Mouse (Mus musculus) embryonic facial prominence, embryonic 11.5 days (tissue): ENCODE measurements around the gene Rps2. TPM values are rescaled to one million over a fixed set of nuclear protein-coding genes. Genes with fewer than 3 reads are reported as not detected.

Source experiments
- ATAC-seq: fragments of 200-750 bp; cut with Nextera tagmentation; replicated peaks from 2 replicates; pipeline ENCODE4 v1.8.0; 2017; ENCODE audit warnings: low read depth; ENCODE audit not compliant: insufficient number of reproducible peaks, low FRiP score, low TSS enrichment
- DNase-seq: peaks from one replicate; pipeline ENCODE4 v3.0.0-alpha.2; 2015; ENCODE audit warnings: low spot score
- H3K27ac ChIP-seq: fragments of 300-500 bp; sonication (generic); replicated peaks from 2 replicates; pipeline ENCODE4 v1.5.1; 2014; ENCODE audit warnings: mild to moderate bottlenecking, low read depth, low read length, control low read depth
- H3K27me3 ChIP-seq: fragments of 300-500 bp; sonication (generic); 2 replicates; pipeline ENCODE4 v1.6.1; 2014; ENCODE audit warnings: mild to moderate bottlenecking, low read length, moderate library complexity, mixed read lengths; ENCODE audit not compliant: control insufficient read depth, insufficient read depth
- H3K36me3 ChIP-seq: fragments of 300-500 bp; sonication (generic); replicated peaks from 2 replicates; pipeline ENCODE4 v1.6.1; 2014; ENCODE audit warnings: low read depth, mild to moderate bottlenecking, low read length, moderate library complexity, mixed read lengths; ENCODE audit not compliant: control insufficient read depth, insufficient read depth
- H3K4me1 ChIP-seq: fragments of 300-500 bp; sonication (generic); 2 replicates; pipeline ENCODE4 v1.6.1; 2014; ENCODE audit warnings: low read length, mixed read lengths; ENCODE audit not compliant: control insufficient read depth, insufficient read depth
- H3K4me2 ChIP-seq: fragments of 300-500 bp; sonication (generic); 2 replicates; pipeline ENCODE4 v1.6.1; 2014; ENCODE audit warnings: low read depth, mild to moderate bottlenecking, control low read depth, low read length, moderate library complexity
- H3K4me3 ChIP-seq: fragments of 300-500 bp; sonication (generic); 2 replicates; pipeline ENCODE4 v1.5.1; 2014; ENCODE audit warnings: low read depth, low read length, control low read depth
- H3K9ac ChIP-seq: fragments of 300-500 bp; sonication (generic); replicated peaks from 2 replicates; pipeline ENCODE4 v1.6.1; 2014; ENCODE audit warnings: mild to moderate bottlenecking, control low read depth, low read length
- H3K9me3 ChIP-seq: fragments of 300-500 bp; sonication (generic); replicated peaks from 2 replicates; pipeline ENCODE4 v1.6.1; 2016; ENCODE audit warnings: mild to moderate bottlenecking, low read length, inconsistent platforms, mixed read lengths; ENCODE audit not compliant: control insufficient read depth
- WGBS: fragments of 180-500 bp; shearing (Covaris S2); extraction: QIAGEN DNeasy Blood & Tissue Kit; methylation state at CpG from one replicate; pipeline ENCODE4 v1.1.7; 2014; 5-methylcytosine and 5-hydroxymethylcytosine counted together
- polyA plus RNA-seq: library from polyadenylated mRNA; unstranded; fragments of >200 nt; fragmentation: Nextera tagmentation; extraction: Ambion mirVana; gene quantifications from 2 replicates; pipeline ENCODE4 v1.2.1, GENCODE M21; 2014

Gene Rps2
- polyA plus RNA-seq, 1 experiment from 2014 or later = 1,371 TPM

GRCm38 (mm10) chr17:24766266-24766875 lies 48.5 kb downstream of the Rps2 start:
- Histone ChIP-seq H3K9me3 (no peaks in the 10 kb centered on the region), H3K27ac (no peak overlapping the region), H3K36me3 (no peaks in the 10 kb centered on the region), H3K4me3 (no peak overlapping the region), H3K27me3 (no peaks in the 10 kb centered on the region), H3K4me1 (peaks cover 1% of the 10 kb centered on the region), H3K4me2 (no peak overlapping the region), H3K9ac (no peak overlapping the region)
- DNase-seq (no peak), ATAC-seq (no peak)
- WGBS = 22% methylated on average over 12 of the region's 12 CpGs

GRCm38 (mm10) chr17:24769146-24769545 lies 51.2 kb downstream of the Rps2 start:
- Histone ChIP-seq H3K4me2 (no peak overlapping the region), H3K36me3 (no peaks in the 10 kb centered on the region), H3K4me3 (no peak overlapping the region), H3K9me3 (no peaks in the 10 kb centered on the region; the same call in 1 of the 2 replicates), H3K4me1 (no peaks in the 10 kb centered on the region; the same call in none of the 2 replicates), H3K27me3 (no peaks in the 10 kb centered on the region), H3K9ac (no peak overlapping the region), H3K27ac (no peak overlapping the region)
- DNase-seq (no peak), ATAC-seq (no peak)
- WGBS = 25% methylated on average over 3 of the region's 3 CpGs

Other genes starting within 250 kb of the Rps2 start
- 10.3 and 11.1 TPM in 2 replicates for gene E4f1, start 247.8 kb upstream of the Rps2 start, polyA plus RNA-seq
- gene Pgp, start 247.7 kb upstream of the Rps2 start, polyA plus RNA-seq = 53.7 and 54.9 TPM in 2 replicates
- 0.42 TPM in 1 of 2 replicates, not detected in the other for gene Bricd5, start 244.2 kb upstream of the Rps2 start, polyA plus RNA-seq
- gene Mlst8, start 239.0 kb upstream of the Rps2 start, polyA plus RNA-seq = 30.3 and 32.0 TPM in 2 replicates
- gene Caskin1, start 229.5 kb upstream of the Rps2 start, polyA plus RNA-seq = 2.6 and 2.8 TPM in 2 replicates
- 86.1 and 88.2 TPM in 2 replicates for gene Traf7, start 190.2 kb upstream of the Rps2 start, polyA plus RNA-seq
- gene Rab26, start 183.9 kb upstream of the Rps2 start, polyA plus RNA-seq = 1.4 and 1.8 TPM in 2 replicates
- 9.6 and 16.6 TPM in 2 replicates for gene Pkd1, start 168.3 kb upstream of the Rps2 start, polyA plus RNA-seq
- 46.2 and 56.4 TPM in 2 replicates for gene Tsc2, start 85.5 kb upstream of the Rps2 start, polyA plus RNA-seq
- gene Nthl1, start 85.4 kb upstream of the Rps2 start, polyA plus RNA-seq = 18.6 and 22.9 TPM in 2 replicates
- 48.3 and 50.2 TPM in 2 replicates for gene Slc9a3r2, start 67.8 kb upstream of the Rps2 start, polyA plus RNA-seq
- gene Npw, start 59.7 kb upstream of the Rps2 start, polyA plus RNA-seq = 0.48 TPM in 1 of 2 replicates, not detected in the other
- gene Zfp598, start 48.4 kb upstream of the Rps2 start, polyA plus RNA-seq = 24.1 and 26.6 TPM in 2 replicates
- gene Syngr3, start 28.2 kb upstream of the Rps2 start, polyA plus RNA-seq = 6.2 and 6.6 TPM in 2 replicates
- gene Gfer, start 22.0 kb upstream of the Rps2 start, polyA plus RNA-seq = 46.8 and 52.4 TPM in 2 replicates
- gene Noxo1, start 21.9 kb upstream of the Rps2 start, polyA plus RNA-seq = 1.1 and 2.7 TPM in 2 replicates
- 96.3 and 102 TPM in 2 replicates for gene Tbl3, start 10.5 kb upstream of the Rps2 start, polyA plus RNA-seq
- gene Rnf151, start 53 bp upstream of the Rps2 start, polyA plus RNA-seq = 0.18 and 0.24 TPM in 2 replicates
- 191 and 217 TPM in 2 replicates for gene Ndufb10, start 6.4 kb downstream of the Rps2 start, polyA plus RNA-seq
- gene Rpl3l, start 9.7 kb downstream of the Rps2 start, polyA plus RNA-seq = not detected in 2 replicates
- gene Msrb1, start 18.5 kb downstream of the Rps2 start, polyA plus RNA-seq = 23.6 and 24.3 TPM in 2 replicates
- 4.3 and 4.7 TPM in 2 replicates for gene Hs3st6, start 34.9 kb downstream of the Rps2 start, polyA plus RNA-seq
- not detected in 2 replicates for gene Meiob, start 86.2 kb downstream of the Rps2 start, polyA plus RNA-seq
- gene Hagh, start 122.0 kb downstream of the Rps2 start, polyA plus RNA-seq = 23.2 and 24.1 TPM in 2 replicates
- gene Fahd1, start 132.2 kb downstream of the Rps2 start, polyA plus RNA-seq = 21.7 and 23.0 TPM in 2 replicates
- 0.14 TPM in 2 replicates for gene Igfals, start 147.9 kb downstream of the Rps2 start, polyA plus RNA-seq
- gene Nubp2, start 168.2 kb downstream of the Rps2 start, polyA plus RNA-seq = 61.0 and 63.9 TPM in 2 replicates
- gene Spsb3, start 168.5 kb downstream of the Rps2 start, polyA plus RNA-seq = 34.8 and 39.8 TPM in 2 replicates
- gene Eme2, start 177.0 kb downstream of the Rps2 start, polyA plus RNA-seq = 15.9 and 18.2 TPM in 2 replicates
- 68.6 and 84.7 TPM in 2 replicates for gene Mrps34, start 177.0 kb downstream of the Rps2 start, polyA plus RNA-seq
- gene Nme3, start 178.4 kb downstream of the Rps2 start, polyA plus RNA-seq = 49.4 and 52.8 TPM in 2 replicates
- 22.9 and 26.2 TPM in 2 replicates for gene Mapk8ip3, start 218.9 kb downstream of the Rps2 start, polyA plus RNA-seq
- gene Jpt2, start 242.6 kb downstream of the Rps2 start, polyA plus RNA-seq = 245 and 249 TPM in 2 replicates